Mouse (Mus musculus) adrenal gland, postnatal 4 days (tissue): Measurements from ENCODE around the gene Myo7a. TPM values are rescaled to one million over a fixed set of nuclear protein-coding genes. Genes with fewer than 3 reads are reported as not detected.
A peak's percentile ranks its signal among the peaks of the same experiment; 100 is the strongest.

Source experiments
- DNase-seq, 2 experiments: peaks; one replicate each; pipeline ENCODE4 v3.0.0; 2021 to 2022; ENCODE audit warnings: low spot score in 2 of 2, mixed read lengths in 2 of 2
- long read RNA-seq, 2 experiments: library from polyadenylated mRNA; stranded (forward); transcript quantifications; one replicate each; pipeline ENCODE4 v2.0.0; 2021
- total RNA-seq, 2 experiments: library from RNA; stranded (reverse); gene quantifications; 2 replicates each; pipeline ENCODE4 v1.2.3; 2021

Gene Myo7a
- 100 to 1,000 TPM; 132 to 153 TPM for total RNA-seq
- long read RNA-seq, experiment 1, full-length matches to known transcripts: 3 of 21 reads
- long read RNA-seq, experiment 1, partial matches to known transcripts: 14 of 21 reads
- long read RNA-seq, experiment 1, other reads (novel, unspliced or antisense): 4 of 21 reads
- long read RNA-seq, experiment 2, full-length matches to known transcripts: 7 of 69 reads
- long read RNA-seq, experiment 2, partial matches to known transcripts: 50 of 69 reads
- long read RNA-seq, experiment 2, other reads (novel, unspliced or antisense): 12 of 69 reads

- DNase-seq: peak in 1 of 2 experiments; percentile 66
Measured at GRCm38 (mm10) chr7:98119179-98119960, at the start of gene Myo7a. TSS of gene Myo7a (minus strand) at chr7:98119524.

GRCm38 (mm10) chr7:98164999-98165528, 45.7 kb upstream of the Myo7a start:
- no peak for DNase-seq

- DNase-seq: no peak
Measured at GRCm38 (mm10) chr7:98164382-98164998, 45.2 kb upstream of the Myo7a start.

GRCm38 (mm10) chr7:98163700-98164099, 44.4 kb upstream of the Myo7a start:
- DNase-seq: no peak

GRCm38 (mm10) chr7:98162239-98162638, 42.9 kb upstream of the Myo7a start:
- DNase-seq: no peak

- no peak for DNase-seq
Measured at GRCm38 (mm10) chr7:98160041-98160740, 40.9 kb upstream of the Myo7a start.

GRCm38 (mm10) chr7:98158481-98158880, 39.2 kb upstream of the Myo7a start:
- DNase-seq: no peak

- no peak for DNase-seq
Measured at GRCm38 (mm10) chr7:98157636-98158332, 38.5 kb upstream of the Myo7a start.

GRCm38 (mm10) chr7:98156280-98156665, 36.9 kb upstream of the Myo7a start:
- DNase-seq: no peak

GRCm38 (mm10) chr7:98155546-98156279, 36.4 kb upstream of the Myo7a start:
- peak in 1 of 2 experiments; percentile 49 for DNase-seq

- DNase-seq: no peak
Measured at GRCm38 (mm10) chr7:98153892-98154291, 34.6 kb upstream of the Myo7a start.

GRCm38 (mm10) chr7:98153345-98153744, 34.0 kb upstream of the Myo7a start:
- DNase-seq: no peak

- no peak for DNase-seq
Measured at GRCm38 (mm10) chr7:98152400-98152799, 33.1 kb upstream of the Myo7a start.

GRCm38 (mm10) chr7:98150525-98150924, 31.2 kb upstream of the Myo7a start:
- no peak for DNase-seq

GRCm38 (mm10) chr7:98149802-98150201, 30.5 kb upstream of the Myo7a start:
- DNase-seq: no peak

- DNase-seq: no peak
Measured at GRCm38 (mm10) chr7:98148721-98149407, 29.5 kb upstream of the Myo7a start.

GRCm38 (mm10) chr7:98147766-98148165, 28.4 kb upstream of the Myo7a start:
- DNase-seq: peak in 1 of 2 experiments; percentile 28

- DNase-seq: no peak
Measured at GRCm38 (mm10) chr7:98146447-98146845, 27.1 kb upstream of the Myo7a start.

- no peak for DNase-seq
Measured at GRCm38 (mm10) chr7:98145842-98146446, 26.6 kb upstream of the Myo7a start.
